Mouse (Mus musculus) myocyte (in vitro differentiated cells): ENCODE data around the gene Slc25a45.

Source experiments
- E2F4 ChIP-seq: IDR thresholded peaks from one replicate; pipeline ENCODE4 v1.6.1; 2011; ENCODE audit warnings: mild to moderate bottlenecking, control low read depth, moderate library complexity; ENCODE audit not compliant: insufficient read depth
- MYOG ChIP-seq, 3 experiments: IDR thresholded peaks; one replicate each; pipeline ENCODE4 v1.6.1; 2011; ENCODE audit warnings: control low read depth in 2 of 3, low read depth in 2 of 3, mild to moderate bottlenecking in 2 of 3; ENCODE audit not compliant: insufficient read length in 2 of 3, control insufficient read depth in 1 of 3, insufficient read depth in 1 of 3
- POLR2A ChIP-seq: IDR thresholded peaks from one replicate; pipeline ENCODE4 v1.6.1; 2011; ENCODE audit warnings: low read depth, mild to moderate bottlenecking, control low read depth, moderate library complexity; ENCODE audit not compliant: insufficient read length
- SRF ChIP-seq: IDR thresholded peaks from one replicate; pipeline ENCODE4 v1.6.1; 2011; ENCODE audit warnings: low read depth; ENCODE audit not compliant: control insufficient read depth, insufficient read length
- USF1 ChIP-seq: IDR thresholded peaks from one replicate; pipeline ENCODE4 v1.6.1; 2011; ENCODE audit warnings: low read depth, mild to moderate bottlenecking, control low read depth, moderate library complexity

- no peak for TF ChIP-seq POLR2A
- no peak for TF ChIP-seq SRF
- no peak for TF ChIP-seq USF1
- TF ChIP-seq E2F4: no peak
- no peak for TF ChIP-seq MYOG (IDR thresholded peaks at IDR 0.05; ENCODE audit: control insufficient read depth in 1 of 3, insufficient read depth in 1 of 3, insufficient read length in 2 of 3, low read depth in 2 of 3)
Observed at GRCm38 (mm10) chr19:5851481-5851971, 26.1 kb upstream of the Slc25a45 start.
